Mouse (Mus musculus) limb, embryonic 14.5 days (tissue): ENCODE measurements at regions not wholly inside any gene's neighbourhood (a gene's known extent, or its start where the extent isn't known, plus 50 kb on each side); places are given as distances from the start of the nearest gene placed in this dataset.

Source experiments
- ATAC-seq: fragments of 200-750 bp; cut with Nextera tagmentation; 2 replicates; pipeline ENCODE4 v1.8.0; 2017; ENCODE audit warnings: low read depth, moderate number of reproducible peaks, moderate TSS enrichment; ENCODE audit not compliant: low FRiP score
- DNase-seq: peaks from one replicate; pipeline ENCODE4 v3.0.0-alpha.2; 2015; ENCODE audit warnings: low spot score
- H3K27ac ChIP-seq: fragments of 300-500 bp; sonication (generic); replicated peaks from 2 replicates; pipeline ENCODE4 v1.5.1; 2014; ENCODE audit warnings: low read depth, mild to moderate bottlenecking, low read length, moderate library complexity, mixed read lengths
- H3K27me3 ChIP-seq: fragments of 300-500 bp; sonication (generic); 2 replicates; pipeline ENCODE4 v1.6.1; 2014; ENCODE audit warnings: low read length, mixed read lengths; ENCODE audit not compliant: control insufficient read depth, insufficient read depth
- H3K36me3 ChIP-seq: fragments of 300-500 bp; sonication (generic); 2 replicates; pipeline ENCODE4 v1.6.1; 2014; ENCODE audit warnings: mild to moderate bottlenecking, low read length, moderate library complexity, mixed read lengths; ENCODE audit not compliant: control insufficient read depth, insufficient read depth
- H3K4me1 ChIP-seq: fragments of 300-500 bp; sonication (generic); 2 replicates; pipeline ENCODE4 v1.6.1; 2014; ENCODE audit warnings: antibody characterized with exemption, low read length, mixed read lengths; ENCODE audit not compliant: control insufficient read depth, insufficient read depth
- H3K4me2 ChIP-seq: fragments of 300-500 bp; sonication (generic); replicated peaks from 2 replicates; pipeline ENCODE4 v1.6.1; 2014; ENCODE audit warnings: low read depth, mild to moderate bottlenecking, low read length, moderate library complexity; ENCODE audit not compliant: severe bottlenecking
- H3K4me3 ChIP-seq: fragments of 300-500 bp; sonication (generic); replicated peaks from 2 replicates; pipeline ENCODE4 v1.5.1; 2014; ENCODE audit warnings: low read length
- H3K9ac ChIP-seq: fragments of 300-500 bp; sonication (generic); 2 replicates; pipeline ENCODE4 v1.6.1; 2014; ENCODE audit warnings: mild to moderate bottlenecking, low read depth, low read length, moderate library complexity; ENCODE audit not compliant: severe bottlenecking
- H3K9me3 ChIP-seq: fragments of 300-500 bp; sonication (generic); 2 replicates; pipeline ENCODE4 v1.6.1; 2016; ENCODE audit warnings: low read length; ENCODE audit not compliant: control insufficient read depth
- POLR2A ChIP-seq: fragments of 200-500 bp; IDR thresholded peaks from 2 replicates; pipeline ENCODE4 v1.8.0; 2012; ENCODE audit warnings: inconsistent platforms, mild to moderate bottlenecking, moderate library complexity, borderline replicate concordance; ENCODE audit not compliant: insufficient read depth, insufficient read length; ENCODE audit errors: extremely low read depth
- WGBS: fragments of 180-500 bp; shearing (Covaris S2); extraction: QIAGEN DNeasy Blood & Tissue Kit; methylation state at CpG from one replicate; pipeline ENCODE4 v1.1.7; 2014; 5-methylcytosine and 5-hydroxymethylcytosine counted together

DNA sequence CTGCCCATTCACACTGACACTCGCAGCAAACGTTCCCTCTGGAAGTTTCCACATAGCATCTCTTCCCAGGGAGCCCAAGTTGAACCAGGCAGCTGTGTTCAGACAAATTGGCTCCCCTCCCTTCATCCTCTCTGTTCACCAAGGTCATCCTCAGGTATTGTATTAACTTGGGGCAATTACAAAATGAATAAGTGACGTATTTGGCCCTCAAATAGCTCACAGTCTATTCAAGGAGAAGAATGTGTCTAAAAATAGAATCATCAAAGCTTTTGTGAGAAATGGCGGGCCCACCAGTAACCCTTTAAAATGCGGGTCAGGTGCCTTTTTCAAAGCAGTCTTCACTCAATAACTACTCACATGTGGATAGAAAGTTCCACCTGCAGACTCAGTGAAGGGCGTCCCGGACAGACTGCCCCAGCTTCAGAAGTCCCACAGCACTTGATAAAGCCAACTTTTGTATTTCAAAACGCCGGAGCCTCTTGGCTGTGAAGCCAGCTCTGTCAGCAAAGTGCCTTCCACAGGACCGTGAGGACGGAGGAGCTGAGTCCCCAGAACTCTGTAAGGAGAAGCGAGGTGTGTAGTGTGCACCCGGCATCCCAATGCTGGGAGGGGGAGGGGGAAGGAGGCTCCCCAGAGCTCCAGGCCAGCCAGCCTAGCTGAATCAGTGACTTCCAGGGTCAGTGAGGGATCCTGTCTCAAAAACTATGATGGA, 241.9 kb downstream of the Sipa1l2 start:
- ATAC-seq (no peak), DNase-seq (no peak)

DNA sequence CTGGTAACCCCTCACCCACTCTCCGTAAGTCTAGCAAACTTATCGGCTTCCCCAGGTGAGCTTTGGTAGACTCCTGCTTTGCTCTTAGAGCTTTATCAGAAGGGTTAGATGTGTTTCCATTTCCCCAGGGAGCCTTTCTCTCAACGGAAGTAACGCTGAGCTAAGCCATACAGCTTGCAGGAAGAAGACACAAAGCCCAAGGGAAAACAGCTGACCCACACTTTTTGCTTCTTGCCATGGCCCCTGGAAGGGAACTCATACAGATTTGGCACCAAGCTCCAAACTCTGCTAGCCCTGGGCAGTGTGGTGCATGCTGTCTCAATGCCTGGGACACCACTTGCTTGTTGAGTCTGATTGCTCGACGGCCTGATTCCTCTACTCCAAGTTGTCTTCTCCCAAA, 242.6 kb downstream of the Sipa1l2 start:
- Histone ChIP-seq H3K27ac (no peak overlapping the region), H3K4me2 (no peak overlapping the region), H3K9ac (no peak overlapping the region), H3K27me3 (no peaks in the 10 kb centered on the region), H3K4me1 (peaks cover 6% of the 10 kb centered on the region), H3K9me3 (no peaks in the 10 kb centered on the region), H3K36me3 (no peaks in the 10 kb centered on the region), H3K4me3 (no peak overlapping the region)
- TF ChIP-seq POLR2A, result no peak
- 88% methylated on average over 6 of the region's 6 CpGs for WGBS
- peak; percentile 15 for DNase-seq
- ATAC-seq, result no peak

More for the DNA sequence above, 241.9 kb downstream of the Sipa1l2 start:
- H3K36me3 ChIP-seq, result no peaks in the 10 kb centered on the region
- H3K4me3 ChIP-seq, result no peak overlapping the region
- 61% methylated on average over 13 of the region's 13 CpGs for WGBS
- no peaks in the 10 kb centered on the region for H3K27me3 ChIP-seq
- H3K9me3 ChIP-seq, result no peaks in the 10 kb centered on the region
- no peak overlapping the region for H3K4me2 ChIP-seq
- no peak for TF ChIP-seq POLR2A
- no peak overlapping the region for H3K27ac ChIP-seq
- H3K4me1 ChIP-seq, result peaks cover 6% of the 10 kb centered on the region
- H3K9ac ChIP-seq, result no peak overlapping the region

DNA sequence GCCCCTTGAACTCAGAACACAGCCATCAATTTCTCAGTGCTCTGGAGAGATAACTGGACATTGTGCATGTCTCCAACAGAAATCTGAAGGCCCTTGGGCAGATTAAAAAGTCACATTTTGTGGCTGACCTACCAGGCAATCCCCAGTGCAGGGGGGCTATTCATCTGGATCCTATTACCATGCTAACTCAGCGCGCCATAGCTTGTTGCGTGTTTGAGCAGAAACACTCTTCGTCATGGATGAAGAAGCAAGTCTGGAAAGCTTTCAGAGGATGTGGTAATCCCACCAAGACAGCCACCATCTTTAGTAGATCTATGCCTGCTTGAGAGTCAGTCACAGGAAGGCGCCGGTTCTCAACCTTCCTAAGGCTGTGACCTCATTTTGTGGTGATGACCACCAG, 243.9 kb downstream of the Sipa1l2 start:
- no peaks in the 10 kb centered on the region for H3K36me3 ChIP-seq

DNA sequence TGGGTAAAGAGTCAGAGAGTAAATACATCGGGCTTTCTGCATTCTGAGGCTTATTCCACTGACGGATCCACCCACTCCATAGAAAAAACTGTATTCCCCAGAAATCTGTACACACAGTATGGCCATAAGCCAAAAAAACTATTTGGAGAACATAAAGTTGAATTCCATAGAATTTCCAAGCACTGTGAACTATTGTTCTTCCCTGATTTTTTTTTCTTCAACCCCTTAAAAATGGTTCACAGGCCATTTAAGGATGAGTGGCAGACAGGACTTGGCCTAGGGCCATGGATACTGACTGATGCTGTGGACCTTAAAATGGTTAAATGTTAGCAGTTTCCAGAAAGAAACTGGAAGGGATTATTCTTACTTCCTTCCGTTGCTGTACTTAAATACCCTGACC, 247.0 kb downstream of the Sipa1l2 start:
- Histone ChIP-seq H3K4me1 (peaks cover 6% of the 10 kb centered on the region), H3K9ac (no peak overlapping the region), H3K4me3 (no peak overlapping the region), H3K27ac (no peak overlapping the region), H3K36me3 (no peaks in the 10 kb centered on the region), H3K4me2 (no peak overlapping the region), H3K27me3 (no peaks in the 10 kb centered on the region), H3K9me3 (no peaks in the 10 kb centered on the region)
- no peak for TF ChIP-seq POLR2A
- no peak for DNase-seq
- no peak for ATAC-seq
- 57% methylated on average over 3 of the region's 3 CpGs for WGBS

More for the DNA sequence above, 243.9 kb downstream of the Sipa1l2 start:
- H3K4me1 ChIP-seq, result peaks cover 6% of the 10 kb centered on the region
- H3K27ac ChIP-seq, result no peak overlapping the region
- no peaks in the 10 kb centered on the region for H3K9me3 ChIP-seq
- H3K4me3 ChIP-seq, result no peak overlapping the region
- ATAC-seq (no peak), DNase-seq (no peak)
- WGBS, result 52% methylated on average over 6 of the region's 6 CpGs
- no peak for TF ChIP-seq POLR2A
- no peak overlapping the region for H3K9ac ChIP-seq
- H3K4me2 ChIP-seq, result no peak overlapping the region
- H3K27me3 ChIP-seq, result no peaks in the 10 kb centered on the region

DNA sequence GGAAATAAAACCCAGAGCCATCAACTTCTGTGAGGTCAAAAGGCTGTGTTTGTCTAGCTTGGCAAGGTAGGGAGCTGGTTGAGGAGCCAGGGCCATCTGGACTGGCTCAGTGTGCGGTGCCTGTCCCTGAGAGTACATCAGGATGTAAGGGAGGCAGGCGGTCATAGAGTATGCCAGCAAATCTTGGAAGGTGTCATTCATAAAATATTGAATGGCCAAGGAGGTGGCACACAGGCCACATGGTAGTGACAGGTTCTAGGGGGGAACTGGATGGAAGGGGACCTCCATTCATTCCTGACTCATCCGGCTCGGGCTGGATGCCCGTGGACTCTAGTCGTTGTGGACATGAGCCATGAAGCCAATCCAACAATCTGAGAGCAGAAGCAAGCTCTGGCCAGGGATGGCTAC, 252.0 kb downstream of the Sipa1l2 start:
- no peak overlapping the region for H3K9ac ChIP-seq
- 93% methylated on average over 6 of the region's 6 CpGs for WGBS
- ATAC-seq (no peak), DNase-seq (no peak)
- no peaks in the 10 kb centered on the region for H3K4me1 ChIP-seq
- H3K36me3 ChIP-seq, result no peaks in the 10 kb centered on the region
- H3K4me3 ChIP-seq, result no peak overlapping the region
- no peaks in the 10 kb centered on the region for H3K27me3 ChIP-seq
- no peak for TF ChIP-seq POLR2A
- H3K4me2 ChIP-seq, result no peak overlapping the region
- H3K9me3 ChIP-seq, result no peaks in the 10 kb centered on the region
- H3K27ac ChIP-seq, result no peak overlapping the region
